In genomic region chr3:14780212-14780611, GRCm38 (mm10) we compare ENCODE assay signal across 25 mouse cellular contexts. TPM values are rescaled to one million over a fixed set of nuclear protein-coding genes. Genes with fewer than 3 reads are reported as not detected.
DNase-seq lines count a peak whose midpoint lies in the region; ATAC-seq and TF ChIP-seq lines count a peak whose summit lies in the region.
"Had no signal": no experiment of that assay in that cellular context is flagged by ENCODE, and none has a peak within 500 bp of the region (broad histone marks: within the 10 kb centered on the region; RNA-seq: fewer than 3 reads in every experiment).

No protein-coding gene starts in this region.

- no peak for TF ChIP-seq EP300 in MEL (IDR thresholded peaks at IDR 0.05; ENCODE audit: low read depth in 1 of 2, low read length in 2 of 2)

- DNase-seq in MEL (ENCODE audit: low read depth, low spot score) (peak; percentile 10), liver (no peak)
- DNase-seq in large intestine, adult 2 months (ENCODE audit: low read depth, low spot score) = peak; percentile 56
- no peak for DNase-seq in liver, embryonic 11.5 days (ENCODE audit: low spot score)
- DNase-seq: adrenal gland, adult 2 months; adrenal gland, adult 8-10 months; adrenal gland, postnatal 10 days; adrenal gland, postnatal 14 days; adrenal gland, postnatal 25 days; adrenal gland, postnatal 36 days; B cell, adult 2 months; cerebellum, adult 11 months; cerebellum, adult 11-12 months; cerebellum, adult 18-20 months; cerebellum, adult 2 months had no signal

- 46% methylated on average over 2 of the region's 2 CpGs for WGBS in intestine, embryonic 15.5 days
- 34% methylated on average over 2 of the region's 2 CpGs for WGBS in intestine, postnatal 0 days
- 31% methylated on average over 2 of the region's 2 CpGs for WGBS in large intestine, adult 2 months
- WGBS in liver, embryonic 11.5 days = 79% methylated on average over 2 of the region's 2 CpGs

- ATAC-seq in intestine, embryonic 15.5 days = peak; percentile 36
- ATAC-seq in intestine, postnatal 0 days = no peak
- no peak for ATAC-seq in liver, embryonic 11.5 days (replicated peaks; ENCODE audit: low FRiP score)
- ATAC-seq: activated CD4-positive, CD25-positive, alpha-beta regulatory T cell, adult 4 months; CD4-positive, CD25-positive, alpha-beta regulatory T cell, adult 4 months; Patski had no signal

- no peak overlapping the region for H3K4me3 ChIP-seq in intestine, embryonic 15.5 days (replicated peaks)
- no peak overlapping the region for H3K4me3 ChIP-seq in intestine, postnatal 0 days (ENCODE audit: low read depth, low read length)
- H3K4me3 ChIP-seq in MEL (ENCODE audit: control insufficient read depth in 1 of 2, insufficient read depth in 1 of 2, low read depth in 2 of 2, low read length in 2 of 2) = no peak overlapping the region
- H3K4me3 ChIP-seq in liver, embryonic 11.5 days (ENCODE audit: low read depth, low read length) = no peak overlapping the region

- no peaks in the 10 kb centered on the region for H3K9me3 ChIP-seq in intestine, embryonic 15.5 days
- no peaks in the 10 kb centered on the region for H3K9me3 ChIP-seq in intestine, postnatal 0 days (ENCODE audit: control insufficient read depth)
- H3K9me3 ChIP-seq in MEL (replicated peaks; ENCODE audit: insufficient read depth, low read length) = no peaks in the 10 kb centered on the region
- H3K9me3 ChIP-seq in liver, embryonic 11.5 days (ENCODE audit: control insufficient read depth, low read length) = no peaks in the 10 kb centered on the region
- H3K9me3 ChIP-seq: G1E had no signal

- H3K27me3 ChIP-seq in intestine, embryonic 15.5 days (replicated peaks) = no peaks in the 10 kb centered on the region
- H3K27me3 ChIP-seq in intestine, postnatal 0 days (replicated peaks; ENCODE audit: control insufficient read depth, insufficient read depth, low read length) = no peaks in the 10 kb centered on the region
- no peaks in the 10 kb centered on the region for H3K27me3 ChIP-seq in MEL (ENCODE audit: control insufficient read depth in 1 of 2, insufficient read depth in 2 of 2, low read length in 2 of 2)
- no peaks in the 10 kb centered on the region for H3K27me3 ChIP-seq in liver, embryonic 11.5 days (replicated peaks; ENCODE audit: control insufficient read depth, insufficient read depth, low read length)
- H3K27me3 ChIP-seq: CH12.LX had no signal

- H3K27ac ChIP-seq in intestine, embryonic 15.5 days = no peak overlapping the region
- H3K27ac ChIP-seq in intestine, postnatal 0 days (ENCODE audit: low read depth, low read length) = no peak overlapping the region
- H3K27ac ChIP-seq in MEL (ENCODE audit: control insufficient read depth, low read depth, low read length) = no peak overlapping the region
- H3K27ac ChIP-seq in liver, embryonic 11.5 days (ENCODE audit: low read depth, low read length) = no peak overlapping the region

- H3K4me1 ChIP-seq in intestine, embryonic 15.5 days (replicated peaks) = no peaks in the 10 kb centered on the region
- H3K4me1 ChIP-seq in intestine, postnatal 0 days (replicated peaks; ENCODE audit: control insufficient read depth, insufficient read depth, low read length) = no peaks in the 10 kb centered on the region
- no peaks in the 10 kb centered on the region; a peak in 2 of 4 replicates for H3K4me1 ChIP-seq in MEL (ENCODE audit: control insufficient read depth in 1 of 2, insufficient read depth in 2 of 2, low read length in 2 of 2)
- no peaks in the 10 kb centered on the region for H3K4me1 ChIP-seq in liver, embryonic 11.5 days (replicated peaks; ENCODE audit: control insufficient read depth, insufficient read depth, low read length)

- TF ChIP-seq RAD21 in MEL (IDR thresholded peaks at IDR 0.05; ENCODE audit: low read depth, low read length) = no peak

- no peaks in the 10 kb centered on the region for H3K36me3 ChIP-seq in intestine, embryonic 15.5 days
- H3K36me3 ChIP-seq in intestine, postnatal 0 days (ENCODE audit: control insufficient read depth, insufficient read depth) = no peaks in the 10 kb centered on the region
- peaks cover 35 to 52% of the 10 kb centered on the region in 2 experiments for H3K36me3 ChIP-seq in MEL (ENCODE audit: control insufficient read depth in 1 of 2, insufficient read depth in 2 of 2, low read length in 2 of 2)
- no peaks in the 10 kb centered on the region for H3K36me3 ChIP-seq in liver, embryonic 11.5 days (ENCODE audit: control insufficient read depth, insufficient read depth, low read length)

- peaks cover 15% of the 10 kb centered on the region for H3K79me2 ChIP-seq in MEL (ENCODE audit: control insufficient read depth, insufficient read depth, low read length, poor library complexity)

- TF ChIP-seq CTCF in intestine, postnatal 0 days (IDR thresholded peaks at IDR 0.05; ENCODE audit: low read depth) = no peak
- no peak for TF ChIP-seq CTCF in MEL (IDR thresholded peaks at IDR 0.05 in 2 of 3, conservative IDR thresholded peaks at IDR 0.05 in 1 of 3; ENCODE audit: control insufficient read depth in 1 of 3, insufficient read depth in 1 of 3, low read depth in 2 of 3, low read length in 3 of 3, poor library complexity in 1 of 3, severe bottlenecking in 1 of 3)

- H3K9ac ChIP-seq in intestine, embryonic 15.5 days = no peak overlapping the region
- no peak overlapping the region for H3K9ac ChIP-seq in intestine, postnatal 0 days (ENCODE audit: low read depth, low read length)
- H3K9ac ChIP-seq in MEL (ENCODE audit: control insufficient read depth, low read depth, low read length, poor library complexity, severe bottlenecking) = no peak overlapping the region
- H3K9ac ChIP-seq in liver, embryonic 11.5 days (ENCODE audit: low read depth, low read length) = no peak overlapping the region

- no peak overlapping the region for H3K4me2 ChIP-seq in intestine, embryonic 15.5 days (replicated peaks)
- no peak overlapping the region for H3K4me2 ChIP-seq in intestine, postnatal 0 days (replicated peaks; ENCODE audit: low read depth)
- H3K4me2 ChIP-seq in liver, embryonic 11.5 days = no peak overlapping the region

- TF ChIP-seq POLR2A in MEL (IDR thresholded peaks at IDR 0.05; ENCODE audit: control insufficient read depth in 1 of 2, insufficient read depth in 1 of 2, low read depth in 1 of 2, low read length in 2 of 2, poor library complexity in 1 of 2) = no peak; a peak in 1 of 4 replicates

TF ChIP-seq in MEL, 35 proteins besides CTCF, POLR2A, EP300 and RAD21:
- TF ChIP-seq KAT2A (conservative IDR thresholded peaks at IDR 0.05; ENCODE audit: low read depth, low read length) (no peak), MAX (IDR thresholded peaks at IDR 0.05; ENCODE audit: low read length) (no peak), TCF12 (IDR thresholded peaks at IDR 0.05; ENCODE audit: low read depth, low read length) (no peak), JUND (IDR thresholded peaks at IDR 0.05; ENCODE audit: low read depth, low read length) (no peak), SIN3A (IDR thresholded peaks at IDR 0.05; ENCODE audit: low read length) (no peak), GATA1 (IDR thresholded peaks at IDR 0.05; ENCODE audit: low read depth, low read length) (no peak), POLR2AphosphoS2 (IDR thresholded peaks at IDR 0.05; ENCODE audit: low read length) (peak; percentile 12; the same call in 1 of the 2 replicates), CHD1 (IDR thresholded peaks at IDR 0.05; ENCODE audit: low read depth, low read length) (0 out of 2 replicates have a peak, but pooled peaks have one; percentile 61), HCFC1 (IDR thresholded peaks at IDR 0.05; ENCODE audit: low read depth, low read length) (no peak), USF2 (IDR thresholded peaks at IDR 0.05; ENCODE audit: borderline replicate concordance in 1 of 2, insufficient read depth in 1 of 2, low read depth in 1 of 2, low read length in 2 of 2) (no peak), ETS1 (IDR thresholded peaks at IDR 0.05; ENCODE audit: low read depth, low read length) (no peak), MAZ (IDR thresholded peaks at IDR 0.05; ENCODE audit: low read depth, low read length) (no peak), ELF1 (IDR thresholded peaks at IDR 0.05; ENCODE audit: low read depth, low read length) (no peak), ZKSCAN1 (IDR thresholded peaks at IDR 0.05; ENCODE audit: low read depth, low read length) (no peak), SMC3 (IDR thresholded peaks at IDR 0.05; ENCODE audit: low read depth, low read length) (no peak)
TF ChIP-seq in MEL: peak in this region for 2.

RNA-seq across cellular contexts. Expression of gene Car1, which starts 28.0 kb away (rescaled TPM):
- 0.46 and 0.66 TPM in 2 replicates for polyA plus RNA-seq in intestine, embryonic 15.5 days (2015; fragmentation: Nextera tagmentation; extraction: Ambion mirVana)
- polyA plus RNA-seq in intestine, postnatal 0 days (2015; fragmentation: Nextera tagmentation; extraction: Ambion mirVana) = 7.7 TPM in 1 of 2 replicates, not detected in the other
- total RNA-seq in MEL (2012; rRNA removed) = 3,564 and 4,374 TPM in 2 replicates
- 1,000 to 10,000 TPM; 1,720 to 6,361 TPM for polyA plus RNA-seq in MEL (2012; ENCODE audit: insufficient read depth in 1 of 2, insufficient read length in 2 of 2, low read depth in 1 of 2, low replicate concordance in 2 of 2, missing spikeins in 1 of 2)
- polyA plus RNA-seq in large intestine, adult 2 months (2012; rRNA removed) = 0.30 and 0.32 TPM in 2 replicates
- polyA plus RNA-seq in liver, embryonic 11.5 days (2014; fragmentation: Nextera tagmentation; extraction: Ambion mirVana) = 32.0 and 32.9 TPM in 2 replicates
- total RNA-seq: adrenal gland, adult 18-20 months; adrenal gland, postnatal 25 days; ES-E14 had no signal
- polyA plus RNA-seq: brain, embryonic 14.5 days; CD4-positive, CD25-positive, alpha-beta regulatory T cell, adult 4 months; cerebellum, adult 2 months; Patski had no signal

Comparison
In these comparisons a context has a peak if more than half of its experiments do, and no peak if none do; other contexts are left out.
1. DNase-seq: peak in MEL (single experiment) and large intestine, adult 2 months (single experiment); none in liver (single experiment) and liver, embryonic 11.5 days (single experiment).
2. RNA of gene Car1, which starts 28.0 kb away (polyA plus RNA-seq): 1,720 to 6,361 TPM in MEL; 32.0 to 32.9 TPM in liver, embryonic 11.5 days, 7.7 TPM in intestine, postnatal 0 days, 0.46 to 0.66 TPM in intestine, embryonic 15.5 days and 0.30 to 0.32 TPM in large intestine, adult 2 months; every median in the first group is over 10 times any median in the second.